Mouse (Mus musculus): ENCODE data around the gene Vamp9.

DNA sequence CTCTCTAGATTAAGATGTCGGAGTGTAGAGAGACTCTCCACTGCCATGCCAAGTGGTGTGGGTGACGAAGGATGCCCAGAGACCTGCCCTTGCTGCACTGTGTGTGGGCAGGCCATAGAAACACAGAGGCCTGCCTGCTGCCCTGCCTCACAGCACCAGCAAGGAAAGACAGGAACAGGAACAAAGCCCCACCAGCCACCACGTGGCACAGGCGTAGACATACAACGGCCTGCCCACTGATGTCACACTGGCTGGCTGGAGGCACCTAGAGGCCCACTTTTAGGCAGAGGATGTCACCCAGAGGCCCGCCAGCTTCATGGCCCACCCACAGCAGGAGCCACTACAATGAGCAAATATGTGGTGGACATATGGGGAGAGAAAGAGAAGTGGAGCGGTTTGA, 94.0 kb downstream of the Vamp9 start:
- TF ChIP-seq CTCF (IDR thresholded peaks at IDR 0.05; ENCODE audit: control insufficient read depth, insufficient read depth, insufficient read length) (no peak), USF1 (IDR thresholded peaks at IDR 0.05; ENCODE audit: low read depth) (no peak), MAX (IDR thresholded peaks at IDR 0.05) (no peak), FOSL1 (IDR thresholded peaks at IDR 0.05; ENCODE audit: insufficient read depth, low read length, poor library complexity, severe bottlenecking) (no peak), CEBPB (IDR thresholded peaks at IDR 0.05; ENCODE audit: low read depth) (no peak)
